Mouse (Mus musculus) MN1 (cell line): Measurements from ENCODE around the gene Ldlrad2.
A peak's percentile ranks its signal among the peaks of the same experiment; 100 is the strongest.

ENCODE experiments used
- DNase-seq: peaks from one replicate; pipeline ENCODE4 v3.0.0-alpha.2; 2016; ENCODE audit warnings: low spot score

Ldlrad2 gene

DNA sequence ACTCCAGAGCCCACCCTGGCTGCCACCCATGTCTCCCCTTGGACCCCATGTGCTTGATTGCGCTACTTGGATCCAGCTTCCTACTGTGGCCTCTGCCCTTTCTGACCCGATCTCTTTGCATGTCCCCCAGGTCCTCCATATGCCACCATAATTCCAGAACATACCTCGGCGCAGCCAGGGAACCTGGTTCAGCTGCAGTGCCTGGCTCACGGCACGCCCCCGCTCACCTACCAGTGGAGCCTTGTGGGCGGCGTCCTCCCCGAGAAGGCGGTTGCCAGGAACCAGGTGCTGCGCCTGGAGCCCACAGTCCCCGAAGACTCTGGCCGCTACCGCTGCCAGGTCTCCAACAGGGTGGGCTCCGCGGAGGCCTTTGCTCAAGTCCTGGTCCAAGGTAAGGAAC is 20.9 kb downstream of the Ldlrad2 start:
- DNase-seq = no peak

DNA sequence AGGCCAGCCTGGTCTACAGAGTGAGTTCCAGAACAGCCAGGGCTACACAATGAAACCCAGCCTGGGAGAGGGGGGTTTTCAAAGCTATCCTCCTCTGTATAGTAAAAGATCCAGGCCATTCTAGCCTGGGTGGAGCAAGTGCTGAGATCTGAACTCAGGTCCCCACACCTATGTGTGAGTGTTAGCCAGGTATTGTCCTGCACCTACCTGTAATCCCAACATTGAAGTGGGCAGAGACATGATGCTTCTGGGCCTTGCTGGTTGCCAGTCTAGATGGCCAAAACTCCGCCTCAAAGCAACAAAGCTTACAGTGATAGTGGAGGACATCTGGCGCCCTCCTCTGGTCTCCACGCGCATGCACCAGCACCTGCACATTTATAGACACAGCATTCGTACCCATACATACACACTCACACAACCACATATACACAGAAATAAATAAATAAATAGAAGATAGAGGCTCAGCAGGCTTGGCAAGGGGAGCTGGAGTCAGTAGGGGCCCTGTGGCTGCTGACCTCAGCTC is 28.3 kb downstream of the Ldlrad2 start:
- DNase-seq = peak; percentile 45

DNA sequence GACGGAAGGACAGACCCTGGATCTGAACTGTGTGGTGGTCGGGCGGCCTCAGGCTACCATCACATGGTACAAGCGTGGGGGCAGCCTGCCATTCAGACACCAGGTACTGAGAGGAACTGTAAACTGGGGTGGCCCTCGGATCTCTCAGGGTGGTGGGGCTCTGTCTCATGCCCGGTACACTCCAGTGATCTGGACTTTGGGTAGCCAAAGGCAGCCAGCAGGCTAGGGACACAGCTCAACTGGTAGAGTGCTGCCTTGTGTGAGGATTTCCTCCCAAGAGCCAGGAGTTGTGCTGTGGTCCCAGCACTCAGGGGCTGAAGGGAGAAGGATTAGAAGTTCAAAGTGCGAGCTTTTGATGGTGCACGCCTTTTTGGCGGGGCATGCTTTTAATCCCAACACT is 28.8 kb downstream of the Ldlrad2 start:
- no peak for DNase-seq

DNA sequence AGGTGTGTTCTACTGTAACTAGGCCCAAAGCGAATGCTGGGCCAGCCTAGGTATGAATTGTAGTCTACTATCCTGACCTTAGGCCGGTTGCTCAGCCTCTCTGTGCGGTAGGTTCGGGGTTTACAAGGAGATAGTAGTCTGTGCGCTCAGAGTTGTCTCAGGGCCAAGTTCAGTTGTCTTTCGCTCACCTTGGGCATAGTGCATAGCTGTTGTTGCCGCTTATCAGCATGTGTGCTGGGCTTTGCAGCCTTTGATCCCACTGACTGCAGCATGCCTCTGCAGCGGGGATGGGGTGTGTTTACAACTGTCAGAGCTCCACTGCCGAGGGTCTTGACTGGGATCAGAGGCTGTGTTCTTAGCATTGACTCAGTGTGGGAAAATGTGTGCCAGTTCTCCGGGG is 31.4 kb downstream of the Ldlrad2 start:
- DNase-seq = no peak

DNA sequence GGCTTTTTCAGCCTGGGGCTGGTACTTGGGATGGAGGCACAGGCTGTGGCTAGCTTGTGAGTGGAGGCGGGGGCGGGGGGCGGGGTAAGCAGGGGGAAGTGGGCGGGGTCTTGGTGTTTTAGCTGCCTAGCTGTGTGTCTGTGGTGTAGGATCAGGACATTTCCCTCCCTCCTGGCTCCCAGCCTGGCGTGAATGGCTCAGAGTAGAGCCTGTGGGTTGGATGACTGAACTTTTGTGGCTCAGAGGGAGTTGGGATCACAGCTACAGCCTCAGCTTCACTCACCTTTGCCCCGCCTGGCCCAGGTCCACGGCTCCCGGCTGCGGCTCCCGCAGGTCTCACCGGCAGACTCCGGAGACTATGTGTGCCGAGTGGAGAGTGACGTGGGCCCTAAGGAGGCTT is 34.0 kb downstream of the Ldlrad2 start:
- peak; percentile 49 for DNase-seq

DNA sequence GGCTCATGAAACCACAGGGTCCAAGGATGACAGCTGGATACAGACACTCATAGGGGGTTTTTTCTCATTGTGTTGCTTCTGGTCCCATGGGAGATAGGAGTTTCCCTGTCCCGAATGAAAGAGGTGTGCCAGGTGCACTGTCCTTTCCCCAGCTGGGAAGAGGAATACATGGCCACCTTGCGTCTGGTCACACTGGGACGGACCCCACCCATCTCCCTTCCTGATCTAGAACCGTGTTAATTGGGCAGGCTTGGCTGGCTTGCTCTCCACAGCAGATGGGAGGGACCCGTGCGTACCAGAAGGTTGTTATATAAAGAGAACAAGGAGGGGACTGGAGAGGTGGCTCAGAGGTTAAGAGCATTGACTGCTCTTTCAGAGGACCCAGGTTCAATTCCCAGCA is 46.5 kb downstream of the Ldlrad2 start:
- DNase-seq = no peak

DNA sequence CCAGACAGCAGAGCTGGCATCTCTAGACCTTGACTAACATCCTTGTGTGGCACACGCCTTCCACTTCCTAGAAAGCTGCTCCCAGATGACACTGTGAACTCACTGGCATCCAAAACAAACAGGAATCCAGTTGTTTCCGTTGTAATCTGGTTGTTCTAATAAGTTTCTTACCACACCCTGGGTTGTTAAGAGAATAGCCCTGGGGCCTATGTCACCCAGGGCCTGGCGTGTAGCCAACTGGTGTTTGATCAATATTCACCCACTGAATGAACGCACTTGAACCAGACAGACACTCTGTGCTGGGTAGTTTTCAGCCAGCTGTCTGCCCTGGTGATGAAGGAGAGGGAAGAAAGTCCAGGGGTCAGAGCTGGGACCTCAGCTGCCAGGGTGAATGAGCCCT is 47.0 kb downstream of the Ldlrad2 start:
- DNase-seq = peak; percentile 46

DNA sequence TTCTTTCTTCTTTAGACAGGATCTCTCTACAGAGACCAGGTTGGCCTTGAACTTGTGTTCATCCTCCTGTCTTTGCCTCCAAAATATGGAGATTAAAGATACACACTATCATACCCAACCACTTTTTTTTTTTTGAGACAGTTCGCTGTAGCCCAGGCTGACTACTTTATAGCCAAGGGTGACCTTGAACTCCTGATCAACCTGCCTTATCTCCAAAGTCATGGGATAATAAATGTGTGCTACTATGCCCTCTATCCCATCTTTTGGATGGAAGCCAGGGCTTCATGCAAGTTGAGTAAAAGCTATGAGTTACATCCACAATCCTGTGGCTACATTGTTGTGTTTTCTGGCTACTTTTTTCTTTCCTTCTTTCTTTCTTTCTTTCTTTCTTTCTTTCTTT is 48.9 kb downstream of the Ldlrad2 start:
- no peak for DNase-seq
